Mouse (Mus musculus): ENCODE results near the gene 7530416G11Rik. TPM values are rescaled to one million over a fixed set of nuclear protein-coding genes. Genes with fewer than 3 reads are reported as not detected.

The 7530416G11Rik gene
- polyA plus RNA-seq, 1 experiment from 2014 or later: not detected

GRCm38 (mm10) chr15:85456891-85457290 lies 46.1 kb downstream of the 7530416G11Rik start:
- Histone ChIP-seq H3K4me3 (no peak overlapping the region), H3K4me1 (peaks cover 75% of the 10 kb centered on the region), H3K27me3 (no peaks in the 10 kb centered on the region), H3K9ac (peak overlapping the region; percentile 4; the same call in 1 of the 2 replicates), H3K27ac (peak overlapping the region; percentile 89), H3K9me3 (replicated peaks) (no peaks in the 10 kb centered on the region), H3K4me2 (peak overlapping the region; percentile 13; the same call in 1 of the 2 replicates), H3K36me3 (ENCODE audit: poor library complexity, severe bottlenecking) (no peaks in the 10 kb centered on the region)
- ATAC-seq: no peak
- WGBS: 19% methylated on average over 8 of the region's 8 CpGs

GRCm38 (mm10) chr15:85446652-85447051 lies 56.4 kb downstream of the 7530416G11Rik start:
- 79% methylated on average over 3 of the region's 3 CpGs for WGBS
- Histone ChIP-seq H3K4me2 (no peak overlapping the region), H3K4me1 (no peaks in the 10 kb centered on the region), H3K4me3 (no peak overlapping the region), H3K27ac (no peak overlapping the region), H3K36me3 (ENCODE audit: poor library complexity, severe bottlenecking) (peaks cover 16% of the 10 kb centered on the region; the same call in 1 of the 2 replicates), H3K9ac (no peak overlapping the region), H3K9me3 (replicated peaks) (no peaks in the 10 kb centered on the region), H3K27me3 (no peaks in the 10 kb centered on the region)
- ATAC-seq: no peak

Other genes starting within 250 kb of the 7530416G11Rik start
- gene Atxn10, start 167.0 kb downstream of the 7530416G11Rik start, polyA plus RNA-seq (2015; fragmentation: Nextera tagmentation; extraction: Ambion mirVana): 465 and 486 TPM in 2 replicates
- 84.0 and 92.2 TPM in 2 replicates for gene Wnt7b, start 79.2 kb upstream of the 7530416G11Rik start, polyA plus RNA-seq (2015; fragmentation: Nextera tagmentation; extraction: Ambion mirVana)
- 0.44 and 0.63 TPM in 2 replicates for gene Ppara, start 231.8 kb upstream of the 7530416G11Rik start, polyA plus RNA-seq (2015; fragmentation: Nextera tagmentation; extraction: Ambion mirVana)

Measured in forebrain, embryonic 13.5 days (tissue).